Mouse (Mus musculus) CH12.LX (cell line): ENCODE measurements at regions not wholly inside any gene's neighbourhood (a gene's known extent, or its start where the extent isn't known, plus 50 kb on each side); places are given as distances from the start of the nearest gene placed in this dataset.

Source experiments
- DNase-seq: peaks from one replicate; pipeline ENCODE4 v3.0.0-alpha.2; 2013; ENCODE audit errors: extremely low read depth
- H3K27ac ChIP-seq: 2 replicates; pipeline ENCODE4 v1.5.1; 2012; ENCODE audit warnings: low read depth, mild to moderate bottlenecking, control low read depth, moderate library complexity; ENCODE audit not compliant: insufficient read depth
- H3K27me3 ChIP-seq: replicated peaks from 2 replicates; pipeline ENCODE3; 2012; ENCODE audit warnings: inconsistent platforms
- H3K36me3 ChIP-seq, 2 experiments: replicated peaks in 1 of 2; 2 replicates each; pipeline versions ENCODE3 to v1.6.1; 2012; ENCODE audit warnings: inconsistent platforms in 1 of 2, low read length in 1 of 2, mild to moderate bottlenecking in 1 of 2, mixed read lengths in 1 of 2, moderate library complexity in 1 of 2; ENCODE audit not compliant: control insufficient read depth in 1 of 2, insufficient read depth in 1 of 2
- H3K4me1 ChIP-seq, 2 experiments: 2 replicates each; pipeline ENCODE4 v1.6.1; 2012; ENCODE audit warnings: inconsistent platforms in 1 of 2, moderate library complexity in 1 of 2; ENCODE audit not compliant: insufficient read depth in 2 of 2, control insufficient read depth in 1 of 2
- H3K4me2 ChIP-seq: 2 replicates; pipeline ENCODE4 v1.6.1; 2012; ENCODE audit warnings: low read depth, mild to moderate bottlenecking, control low read depth; ENCODE audit not compliant: poor library complexity, insufficient read depth, severe bottlenecking
- H3K4me3 ChIP-seq, 3 experiments: fragments of 150-350 bp in 1 of 3; sonication (generic) in 1 of 3; replicated peaks in 1 of 3; 2 replicates each; pipeline versions ENCODE3 to v1.5.1; 2011 to 2012; ENCODE audit warnings: low read depth in 2 of 3, low read length in 2 of 3, mild to moderate bottlenecking in 2 of 3, moderate library complexity in 2 of 3, control low read depth in 1 of 3, improper control_type of control experiment in 1 of 3, inconsistent platforms in 1 of 3, mixed read lengths in 1 of 3; ENCODE audit not compliant: poor library complexity in 1 of 3
- H3K79me2 ChIP-seq: replicated peaks from 2 replicates; pipeline ENCODE4 v1.6.1; 2012; ENCODE audit warnings: mild to moderate bottlenecking, moderate library complexity; ENCODE audit not compliant: control insufficient read depth, poor library complexity, insufficient read depth, severe bottlenecking; ENCODE audit errors: extremely low read depth
- H3K9ac ChIP-seq: 2 replicates; pipeline ENCODE4 v1.6.1; 2012; ENCODE audit warnings: low read depth, mild to moderate bottlenecking, control low read depth, moderate library complexity; ENCODE audit not compliant: insufficient read depth
- H3K9me3 ChIP-seq: replicated peaks from 2 replicates; pipeline ENCODE3; 2012; ENCODE audit warnings: low read length, inconsistent platforms, mixed read lengths
- BHLHE40 ChIP-seq: IDR thresholded peaks from 2 replicates; pipeline ENCODE4 v1.6.1; 2011; ENCODE audit warnings: mild to moderate bottlenecking, low read depth, low read length, improper control_type of control experiment
- CHD1 ChIP-seq: IDR thresholded peaks from 2 replicates; pipeline ENCODE4 v1.6.1; 2012; ENCODE audit warnings: low read depth, low read length, improper control_type of control experiment, inconsistent platforms
- CTCF ChIP-seq, 2 experiments: IDR thresholded peaks in 1 of 2; conservative IDR thresholded peaks in 1 of 2; 2 replicates each; pipeline ENCODE4 v1.5.1; 2011 to 2012; ENCODE audit warnings: low read depth in 2 of 2, low read length in 2 of 2, improper control_type of control experiment in 1 of 2, inconsistent platforms in 1 of 2, mild to moderate bottlenecking in 1 of 2, moderate library complexity in 1 of 2
- ELF1 ChIP-seq: IDR thresholded peaks from 2 replicates; pipeline ENCODE4 v1.6.1; 2014; ENCODE audit warnings: low read depth, mild to moderate bottlenecking, inconsistent platforms, low read length, improper control_type of control experiment
- EP300 ChIP-seq: IDR thresholded peaks from 2 replicates; pipeline ENCODE4 v1.6.1; 2011; ENCODE audit warnings: low read length, improper control_type of control experiment
- HCFC1 ChIP-seq: IDR thresholded peaks from 2 replicates; pipeline ENCODE4 v1.6.1; 2012; ENCODE audit warnings: low read depth, mild to moderate bottlenecking, inconsistent platforms, low read length, improper control_type of control experiment
- IRF4 ChIP-seq: IDR thresholded peaks from 2 replicates; pipeline ENCODE4 v1.6.1; 2014; ENCODE audit warnings: low read depth, mild to moderate bottlenecking, inconsistent platforms, low read length, improper control_type of control experiment
- JUN ChIP-seq: IDR thresholded peaks from 2 replicates; pipeline ENCODE4 v1.6.1; 2011; ENCODE audit warnings: low read depth, mild to moderate bottlenecking, low read length, improper control_type of control experiment, moderate library complexity; ENCODE audit not compliant: insufficient read depth
- KAT2A ChIP-seq: IDR thresholded peaks from 2 replicates; pipeline ENCODE4 v1.6.1; 2012; ENCODE audit warnings: low read length, improper control_type of control experiment, inconsistent platforms; ENCODE audit not compliant: insufficient replicate concordance
- MAFK ChIP-seq: IDR thresholded peaks from 2 replicates; pipeline ENCODE4 v1.6.1; 2011; ENCODE audit warnings: low read length, improper control_type of control experiment; ENCODE audit not compliant: insufficient replicate concordance
- MAX ChIP-seq: IDR thresholded peaks from 2 replicates; pipeline ENCODE4 v1.6.1; 2011; ENCODE audit warnings: low read length, improper control_type of control experiment
- MAZ ChIP-seq: IDR thresholded peaks from 2 replicates; pipeline ENCODE4 v1.6.1; 2012; ENCODE audit warnings: low read depth, mild to moderate bottlenecking, inconsistent platforms, low read length, improper control_type of control experiment, moderate library complexity
- NELFE ChIP-seq: IDR thresholded peaks from 2 replicates; pipeline ENCODE4 v1.6.1; 2011; ENCODE audit warnings: low read depth, low read length, improper control_type of control experiment
- NRF1 ChIP-seq: IDR thresholded peaks from 2 replicates; pipeline ENCODE4 v1.6.1; 2014; ENCODE audit warnings: low read depth, mild to moderate bottlenecking, inconsistent platforms, low read length, improper control_type of control experiment, moderate library complexity
- PAX5 ChIP-seq: IDR thresholded peaks from 2 replicates; pipeline ENCODE4 v1.6.1; 2012; ENCODE audit warnings: low read length, inconsistent platforms, mixed read lengths
- RCOR1 ChIP-seq: conservative IDR thresholded peaks from 2 replicates; pipeline ENCODE4 v1.6.1; 2012; ENCODE audit warnings: low read depth, mild to moderate bottlenecking, inconsistent platforms, low read length, improper control_type of control experiment
- SIN3A ChIP-seq: IDR thresholded peaks from 2 replicates; pipeline ENCODE4 v1.6.1; 2012; ENCODE audit warnings: low read length, improper control_type of control experiment, inconsistent platforms
- SMC3 ChIP-seq: IDR thresholded peaks from 2 replicates; pipeline ENCODE4 v1.6.1; 2011; ENCODE audit warnings: low read depth, low read length, improper control_type of control experiment
- TBP ChIP-seq: conservative IDR thresholded peaks from 2 replicates; pipeline ENCODE4 v1.6.1; 2011; ENCODE audit warnings: low read depth, low read length, improper control_type of control experiment
- UBTF ChIP-seq: IDR thresholded peaks from 2 replicates; pipeline ENCODE4 v1.6.1; 2012; ENCODE audit warnings: low read depth, mild to moderate bottlenecking, inconsistent platforms, low read length, improper control_type of control experiment, moderate library complexity
- ZC3H11A ChIP-seq: IDR thresholded peaks from 2 replicates; pipeline ENCODE4 v1.6.1; 2012; ENCODE audit warnings: low read depth, mild to moderate bottlenecking, inconsistent platforms, low read length, improper control_type of control experiment
- ZKSCAN1 ChIP-seq: IDR thresholded peaks from 2 replicates; pipeline ENCODE4 v1.6.1; 2012; ENCODE audit warnings: low read depth, inconsistent platforms, low read length, improper control_type of control experiment, borderline replicate concordance
- ZMIZ1 ChIP-seq: IDR thresholded peaks from 2 replicates; pipeline ENCODE4 v1.6.1; 2012; ENCODE audit warnings: low read depth, mild to moderate bottlenecking, inconsistent platforms, low read length, improper control_type of control experiment
- dilution Hi-C: fragments of 300-500 bp; cut with MboI; formaldehyde crosslinking; loops from 2 replicates; pipeline ENCODE4 v1.14.3; 2020; ENCODE audit warnings: low sequenced_read_pairs; ENCODE audit not compliant: extremely low pct_unique_long_range_greater_than_20kb, extremely low pct_ligation_motif_present
- in situ Hi-C: fragments of 300-500 bp; cut with MboI; formaldehyde crosslinking; loops from 3 replicates; pipeline ENCODE4 v1.14.3; 2019; ENCODE audit warnings: low sequenced_read_pairs, low pct_ligation_motif_present, low pct_unique_long_range_greater_than_20kb, mixed read lengths

DNA sequence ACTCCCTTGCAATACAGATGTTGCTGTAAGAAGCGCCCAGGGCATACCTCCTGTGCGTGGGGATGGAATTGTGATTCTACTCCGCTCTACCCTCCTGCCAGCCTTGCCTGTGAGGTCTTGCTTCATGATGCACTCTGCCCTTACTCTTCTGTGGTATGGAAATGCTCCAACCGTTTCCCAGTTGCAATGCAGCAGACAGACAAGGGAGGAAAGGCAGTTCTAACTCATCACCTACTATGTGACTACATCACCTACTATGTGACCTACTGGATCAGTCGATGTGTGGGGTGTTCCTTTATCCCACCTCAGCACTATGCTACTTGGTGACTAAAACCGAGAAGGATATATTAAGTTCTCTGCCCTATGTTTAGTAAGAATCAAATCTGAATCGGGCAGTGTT is 269.1 kb downstream of the Tcf7l2 start:
- Histone ChIP-seq H3K9me3 (peaks cover 3% of the 10 kb centered on the region), H3K9ac (no peak overlapping the region), H3K27me3 (peaks cover 29% of the 10 kb centered on the region), H3K36me3 (no peaks in the 10 kb centered on the region), H3K79me2 (no peaks in the 10 kb centered on the region), H3K4me1 (no peaks in the 10 kb centered on the region), H3K4me2 (no peak overlapping the region), H3K4me3 (no peak overlapping the region), H3K27ac (no peak overlapping the region)
- in situ Hi-C loops: no loop called here
- TF ChIP-seq ZKSCAN1 (peak; percentile 42; the same call in 1 of the 2 replicates), CHD1 (no peak)
- dilution Hi-C loops: no loop called here
- no peak for DNase-seq

GRCm38 (mm10) chr19:56011292-56011691 is 269.7 kb downstream of the Tcf7l2 start:
- DNase-seq: no peak
- no peaks in the 10 kb centered on the region for H3K79me2 ChIP-seq
- H3K27ac ChIP-seq: no peak overlapping the region
- in situ Hi-C loops (no loop called here), dilution Hi-C loops (no loop called here)
- H3K4me1 ChIP-seq: peaks cover 0 to 5% of the 10 kb centered on the region in 2 experiments; a peak in 2 of 4 replicates
- peaks cover 27% of the 10 kb centered on the region for H3K27me3 ChIP-seq
- H3K4me3 ChIP-seq: no peak overlapping the region
- no peak overlapping the region for H3K4me2 ChIP-seq
- H3K9me3 ChIP-seq: peaks cover 3% of the 10 kb centered on the region
- H3K36me3 ChIP-seq: no peaks in the 10 kb centered on the region
- no peak overlapping the region for H3K9ac ChIP-seq
- TF ChIP-seq ZC3H11A (no peak), KAT2A (no peak), MAX (no peak), CTCF (conservative IDR thresholded peaks at IDR 0.05 in 1 of 2, IDR thresholded peaks at IDR 0.05 in 1 of 2; ENCODE audit: low read depth in 2 of 2, low read length in 2 of 2) (no peak), ZMIZ1 (no peak), CHD1 (no peak), NRF1 (no peak), IRF4 (no peak), NELFE (no peak), SIN3A (no peak), TBP (no peak), ELF1 (no peak)

DNA sequence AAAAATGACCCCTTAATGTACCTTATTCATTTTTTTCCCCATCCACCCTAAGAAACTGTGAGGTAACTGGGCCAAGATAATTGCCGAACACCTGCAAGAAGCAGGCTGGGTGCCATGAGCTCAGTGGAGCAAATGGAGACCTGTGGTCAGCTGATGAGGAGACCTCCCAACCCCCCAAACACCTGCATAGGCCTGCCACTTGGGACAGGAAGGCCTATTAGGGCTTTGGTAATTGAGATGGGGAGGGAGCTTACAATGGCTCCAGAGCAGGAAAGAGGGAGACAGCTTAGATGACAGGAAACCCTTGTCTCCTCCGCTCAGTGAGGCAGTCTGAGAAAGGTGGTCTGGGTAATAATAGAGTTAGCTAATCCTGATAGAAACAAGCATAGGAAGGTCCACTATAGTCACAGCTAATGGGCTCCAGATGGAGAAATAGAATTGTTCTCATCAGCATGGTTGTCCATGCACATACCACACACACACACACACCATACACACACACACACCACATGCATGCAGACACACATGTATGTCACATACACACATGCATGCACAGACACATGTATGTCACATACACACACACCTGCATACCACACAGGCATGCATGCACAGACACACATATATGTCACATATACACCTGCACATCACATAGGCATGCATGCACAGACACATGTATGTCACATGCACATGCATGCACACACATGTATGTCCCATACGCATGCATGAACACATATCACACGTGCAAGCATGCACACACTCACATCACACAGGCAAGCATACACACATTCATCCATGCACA is 270.2 kb upstream of the Habp2 start:
- H3K4me3 ChIP-seq: no peak overlapping the region
- in situ Hi-C loops: no loop called here
- TF ChIP-seq NELFE (no peak), SMC3 (no peak), IRF4 (no peak), ZC3H11A (no peak), ZMIZ1 (no peak), SIN3A (no peak), HCFC1 (no peak), BHLHE40 (no peak), TBP (no peak), MAFK (no peak), RCOR1 (no peak), UBTF (no peak), JUN (no peak), PAX5 (no peak), CTCF (conservative IDR thresholded peaks at IDR 0.05 in 1 of 2, IDR thresholded peaks at IDR 0.05 in 1 of 2; ENCODE audit: low read depth in 2 of 2, low read length in 2 of 2) (no peak), MAZ (no peak), EP300 (no peak)

More for the DNA sequence above, 270.2 kb upstream of the Habp2 start:
- no peak for DNase-seq
- peaks cover 19% of the 10 kb centered on the region for H3K27me3 ChIP-seq
- no peaks in the 10 kb centered on the region for H3K79me2 ChIP-seq
- H3K9me3 ChIP-seq: no peaks in the 10 kb centered on the region
- no peak overlapping the region for H3K9ac ChIP-seq
- no peak overlapping the region for H3K27ac ChIP-seq
- dilution Hi-C loops: no loop called here
- H3K4me2 ChIP-seq: no peak overlapping the region
- no peaks in the 10 kb centered on the region for H3K36me3 ChIP-seq
- peaks cover 0 to 10% of the 10 kb centered on the region in 2 experiments; a peak in 3 of 4 replicates for H3K4me1 ChIP-seq
